27 mouse cellular contexts compared by ENCODE assay signal in the genomic region with DNA sequence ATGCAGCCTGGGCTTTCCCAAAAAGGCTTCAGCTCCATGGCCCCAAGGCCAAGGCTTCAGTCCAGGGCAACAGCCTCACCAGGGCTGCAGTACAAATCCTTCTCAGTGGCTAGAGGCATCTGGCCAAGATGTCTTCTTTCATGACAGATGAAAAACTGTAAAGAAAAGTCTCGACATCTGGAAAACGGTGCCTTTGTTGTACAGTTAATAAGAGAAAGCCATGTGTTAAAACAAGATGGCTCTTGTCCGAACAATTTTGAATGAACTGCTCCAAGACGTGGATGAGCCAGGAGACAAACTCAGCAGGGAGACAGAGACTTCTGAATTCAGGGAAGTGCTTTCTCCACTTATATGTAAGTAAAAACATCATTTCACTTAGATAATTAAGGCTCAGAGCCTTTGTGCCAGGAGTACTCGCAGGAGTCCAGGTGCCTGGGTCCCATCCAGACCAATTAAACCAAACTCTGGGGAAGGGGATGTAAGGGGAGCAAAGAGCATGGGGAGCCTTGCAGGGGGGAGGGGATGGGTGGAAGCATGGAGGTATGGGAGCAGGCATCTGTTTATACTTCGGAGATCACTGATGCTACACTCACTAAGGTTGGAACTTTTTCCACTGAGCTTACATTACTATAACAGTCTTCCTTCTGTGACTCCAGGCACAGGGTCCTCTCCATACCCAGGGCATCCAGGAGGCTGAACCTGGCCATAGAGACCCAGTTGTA.
A peak's percentile ranks its signal among the peaks of the same experiment; 100 is the strongest.
DNase-seq lines count a peak whose midpoint lies in the region; ATAC-seq lines count a peak whose summit lies in the region.
"Had no signal": no experiment of that assay in that cellular context is flagged by ENCODE, and none has a peak within 500 bp of the region (broad histone marks: within the 10 kb centered on the region; RNA-seq: fewer than 3 reads in every experiment).

No protein-coding gene starts in this region.

- H3K36me3 ChIP-seq in embryonic facial prominence, embryonic 14.5 days (ENCODE audit: control insufficient read depth, insufficient read depth, low read length), result no peaks in the 10 kb centered on the region
- no peaks in the 10 kb centered on the region for H3K36me3 ChIP-seq in limb, embryonic 13.5 days
- H3K36me3 ChIP-seq: forebrain, embryonic 10.5 days; hindbrain, embryonic 10.5 days; hindbrain, embryonic 13.5 days; intestine, embryonic 15.5 days had no signal

- no peak overlapping the region for H3K4me3 ChIP-seq in embryonic facial prominence, embryonic 14.5 days (ENCODE audit: low read depth, low read length)
- H3K4me3 ChIP-seq in limb, embryonic 13.5 days, result no peak overlapping the region
- H3K4me3 ChIP-seq: forebrain, embryonic 10.5 days; forebrain, embryonic 13.5 days; hindbrain, embryonic 10.5 days; hindbrain, embryonic 13.5 days; intestine, embryonic 15.5 days had no signal

- H3K27me3 ChIP-seq in embryonic facial prominence, embryonic 14.5 days (replicated peaks; ENCODE audit: control insufficient read depth, insufficient read depth, low read length), result no peaks in the 10 kb centered on the region
- 0 out of 2 replicates have a peak, but pooled peaks cover 2% of the 10 kb centered on the region for H3K27me3 ChIP-seq in limb, embryonic 13.5 days
- H3K27me3 ChIP-seq: forebrain, embryonic 13.5 days; hindbrain, embryonic 13.5 days; intestine, embryonic 15.5 days; Patski had no signal

- peak; percentile 68; the same call in 1 of the 2 replicates for ATAC-seq in embryonic facial prominence, embryonic 14.5 days (ENCODE audit: low read depth)
- peak; percentile 44; the same call in 1 of the 2 replicates for ATAC-seq in limb, embryonic 13.5 days (ENCODE audit: low FRiP score, low read depth)
- ATAC-seq: CD4-positive, CD25-positive, alpha-beta regulatory T cell, adult 4 months; forebrain, embryonic 13.5 days; forebrain, embryonic 16.5 days; hindbrain, embryonic 16.5 days; intestine, embryonic 15.5 days; Patski had no signal

- intact Hi-C loops in heart, postnatal 14 days (cut with DNase I), result no loop called here

- no peaks in the 10 kb centered on the region for H3K9me3 ChIP-seq in embryonic facial prominence, embryonic 14.5 days (ENCODE audit: control insufficient read depth, low read length)
- no peaks in the 10 kb centered on the region for H3K9me3 ChIP-seq in limb, embryonic 13.5 days
- H3K9me3 ChIP-seq: forebrain, embryonic 10.5 days; forebrain, embryonic 13.5 days; hindbrain, embryonic 13.5 days; intestine, embryonic 15.5 days had no signal

- H3K4me1 ChIP-seq in embryonic facial prominence, embryonic 14.5 days (ENCODE audit: control insufficient read depth, insufficient read depth, low read length), result no peaks in the 10 kb centered on the region
- no peaks in the 10 kb centered on the region for H3K4me1 ChIP-seq in limb, embryonic 13.5 days
- H3K4me1 ChIP-seq: forebrain, embryonic 10.5 days; forebrain, embryonic 13.5 days; hindbrain, embryonic 13.5 days; intestine, embryonic 15.5 days had no signal

- 50% methylated on average over 6 of the region's 6 CpGs for WGBS in embryonic facial prominence, embryonic 14.5 days
- 54% methylated on average over 6 of the region's 6 CpGs for WGBS in limb, embryonic 13.5 days

- H3K4me2 ChIP-seq in embryonic facial prominence, embryonic 14.5 days (ENCODE audit: low read depth, low read length), result no peak overlapping the region
- H3K4me2 ChIP-seq in limb, embryonic 13.5 days (replicated peaks), result no peak overlapping the region
- H3K4me2 ChIP-seq: forebrain, embryonic 13.5 days; heart, embryonic 11.5 days; hindbrain, embryonic 13.5 days; intestine, embryonic 15.5 days had no signal

- H3K9ac ChIP-seq in embryonic facial prominence, embryonic 14.5 days (ENCODE audit: low read depth, low read length), result no peak overlapping the region
- no peak overlapping the region for H3K9ac ChIP-seq in limb, embryonic 13.5 days
- H3K9ac ChIP-seq: forebrain, embryonic 13.5 days; hindbrain, embryonic 13.5 days; intestine, embryonic 15.5 days had no signal

- H3K27ac ChIP-seq in embryonic facial prominence, embryonic 14.5 days (replicated peaks; ENCODE audit: low read depth, low read length), result no peak overlapping the region
- H3K27ac ChIP-seq in limb, embryonic 13.5 days, result no peak overlapping the region
- H3K27ac ChIP-seq: forebrain, embryonic 10.5 days; forebrain, embryonic 13.5 days; hindbrain, embryonic 10.5 days; hindbrain, embryonic 13.5 days; intestine, embryonic 15.5 days had no signal

- peak; percentile 66 for DNase-seq in heart, adult 11 months
- DNase-seq in heart, postnatal 14 days, result no peak
- peak; percentile 41 for DNase-seq in 3T3-L1 (ENCODE audit: low read depth, low spot score)
- peak; percentile 73 for DNase-seq in embryonic facial prominence, embryonic 14.5 days (ENCODE audit: low spot score)
- no peak for DNase-seq in cerebellum, adult 9-11 months
- no peak for DNase-seq in lung, postnatal 25 days (ENCODE audit: low spot score)
- DNase-seq in spleen, adult 18-20 months, result no peak
- DNase-seq: adrenal gland, postnatal 10 days; adrenal gland, postnatal 36 days; cerebellum, adult 18-20 months; cerebellum, adult 9-10 months; cerebellum, postnatal 36 days; embryo, embryonic 11 days; gastrocnemius, postnatal 10 days; gastrocnemius, postnatal 36 days; heart, postnatal 36 days had no signal

Comparison
In these comparisons a context has a peak if more than half of its experiments do, and no peak if none do; other contexts are left out.
1. DNase-seq: peak in heart, adult 11 months (single experiment), 3T3-L1 (single experiment) and embryonic facial prominence, embryonic 14.5 days (single experiment); none in heart, postnatal 14 days (0 of 2), cerebellum, adult 9-11 months (single experiment), lung, postnatal 25 days (single experiment) and spleen, adult 18-20 months (0 of 2).